Mouse (Mus musculus) embryonic fibroblast, embryonic 13.5 days (primary cell): ENCODE measurements around the gene Hadh. TPM values are rescaled to one million over a fixed set of nuclear protein-coding genes. Genes with fewer than 3 reads are reported as not detected.

ENCODE experiments used
- H3K27ac ChIP-seq: 2 replicates; pipeline ENCODE4 v1.5.1; 2012; ENCODE audit warnings: low read length, control low read depth, inconsistent platforms; ENCODE audit not compliant: insufficient read depth
- H3K4me1 ChIP-seq: 2 replicates; pipeline ENCODE4 v1.6.1; 2011; ENCODE audit warnings: low read length; ENCODE audit not compliant: control insufficient read depth, insufficient read depth
- H3K4me3 ChIP-seq: 2 replicates; pipeline ENCODE4 v1.5.1; 2011; ENCODE audit warnings: mild to moderate bottlenecking, control low read depth, low read length; ENCODE audit not compliant: insufficient read depth
- CTCF ChIP-seq: IDR thresholded peaks from 2 replicates; pipeline ENCODE4 v1.5.1; 2011; ENCODE audit warnings: mild to moderate bottlenecking, control low read depth, low read length, moderate library complexity, borderline replicate concordance; ENCODE audit not compliant: insufficient read depth
- POLR2A ChIP-seq: IDR thresholded peaks from 2 replicates; pipeline ENCODE4 v1.6.1; 2011; ENCODE audit warnings: low read depth, mild to moderate bottlenecking, control low read depth, low read length, moderate library complexity
- polyA plus RNA-seq: library from polyadenylated mRNA; stranded (reverse); fragments of >200 nt; gene quantifications from 2 replicates; pipeline ENCODE4 v1.2.4, GENCODE M21; 2011; ENCODE audit warnings: low read depth; ENCODE audit not compliant: missing spikeins, insufficient read length

Hadh gene
- polyA plus RNA-seq, 1 experiment = 69.1 TPM

GRCm38 (mm10) chr3:131255399-131255981 is 16.4 kb downstream of the Hadh start:
- H3K4me3 ChIP-seq = no peak overlapping the region
- peaks cover 4% of the 10 kb centered on the region for H3K4me1 ChIP-seq
- H3K27ac ChIP-seq = no peak overlapping the region
- TF ChIP-seq CTCF (no peak), POLR2A (no peak)

GRCm38 (mm10) chr3:131254991-131255390 is 16.9 kb downstream of the Hadh start:
- H3K4me3 ChIP-seq = no peak overlapping the region
- H3K27ac ChIP-seq = no peak overlapping the region
- H3K4me1 ChIP-seq = peaks cover 4% of the 10 kb centered on the region
- TF ChIP-seq CTCF = no peak
- TF ChIP-seq POLR2A = no peak

DNA sequence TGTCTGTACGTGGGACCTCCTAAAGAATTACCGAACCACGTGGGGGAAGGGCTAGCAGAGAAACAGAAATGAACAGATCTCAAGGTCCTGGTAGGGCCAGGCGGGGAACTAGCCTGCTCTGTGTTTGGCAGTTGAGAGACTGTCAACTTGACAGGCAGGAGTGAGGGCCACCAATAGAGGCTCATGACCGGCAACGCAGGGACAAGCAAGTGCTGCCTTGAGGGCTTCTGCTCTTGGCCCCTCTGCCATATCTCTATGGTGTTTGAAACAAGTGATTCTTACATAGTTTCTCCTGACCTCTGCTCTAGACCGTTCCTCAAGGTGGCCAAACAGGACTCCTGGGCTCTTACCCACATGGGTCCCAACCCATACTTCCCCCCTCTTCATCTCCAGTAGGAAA is 20.3 kb downstream of the Hadh start:
- Histone ChIP-seq H3K27ac (no peak overlapping the region), H3K4me3 (no peak overlapping the region), H3K4me1 (no peaks in the 10 kb centered on the region)
- no peak for TF ChIP-seq POLR2A

DNA sequence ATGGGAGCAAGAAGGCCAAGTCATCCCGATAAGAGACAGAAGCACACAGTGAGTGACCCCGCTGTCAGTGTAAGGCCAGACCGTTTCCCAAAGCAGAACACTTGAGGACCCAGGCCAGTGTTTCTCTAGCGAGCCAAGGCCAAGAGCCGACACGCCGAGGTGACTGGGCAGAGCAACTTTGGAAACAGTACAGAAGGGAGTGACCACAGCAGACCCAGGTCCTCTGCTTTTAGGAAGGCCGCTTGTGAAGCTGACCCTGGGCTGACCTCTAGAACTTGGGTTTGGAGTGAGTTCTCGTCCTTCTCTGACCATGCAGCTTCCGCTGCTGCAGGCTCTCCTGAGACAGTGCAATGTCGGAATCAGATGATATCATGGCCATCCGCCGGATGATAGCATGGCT is 20.9 kb downstream of the Hadh start:
- no peaks in the 10 kb centered on the region for H3K4me1 ChIP-seq
- no peak overlapping the region for H3K27ac ChIP-seq
- TF ChIP-seq POLR2A = no peak
- no peak for TF ChIP-seq CTCF
- H3K4me3 ChIP-seq = no peak overlapping the region

- TF ChIP-seq CTCF = no peak
- no peak for TF ChIP-seq POLR2A
- Histone ChIP-seq H3K4me3 (no peak overlapping the region), H3K27ac (no peak overlapping the region), H3K4me1 (no peaks in the 10 kb centered on the region)
These were observed 21.6 kb downstream of the Hadh start for GRCm38 (mm10) chr3:131250283-131250682.

DNA sequence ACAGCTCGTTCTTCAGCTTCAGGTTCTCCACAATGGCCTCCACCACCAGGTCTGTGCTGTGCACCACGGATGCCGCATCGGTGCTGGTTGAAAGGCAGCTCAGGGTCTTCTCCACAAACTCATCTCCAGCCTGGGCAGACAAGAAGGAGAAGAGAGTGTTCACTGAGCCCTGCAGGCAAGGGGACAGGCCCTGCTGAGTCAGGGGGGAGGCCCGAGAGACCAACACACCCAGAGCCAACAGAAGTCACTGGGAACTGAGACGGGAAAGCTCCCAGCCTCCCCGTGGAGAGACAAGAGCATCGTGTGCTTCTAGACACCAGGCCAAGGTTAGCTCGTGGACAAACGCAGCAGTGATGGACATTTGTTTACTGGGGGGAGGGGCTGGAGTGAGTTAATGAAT is 23.5 kb downstream of the Hadh start:
- no peak overlapping the region for H3K4me3 ChIP-seq
- TF ChIP-seq CTCF (no peak), POLR2A (no peak)
- H3K4me1 ChIP-seq = no peaks in the 10 kb centered on the region
- H3K27ac ChIP-seq = no peak overlapping the region

GRCm38 (mm10) chr3:131247851-131248250 is 24.1 kb downstream of the Hadh start:
- Histone ChIP-seq H3K4me3 (no peak overlapping the region), H3K4me1 (no peaks in the 10 kb centered on the region), H3K27ac (no peak overlapping the region)
- TF ChIP-seq CTCF (no peak), POLR2A (no peak)

DNA sequence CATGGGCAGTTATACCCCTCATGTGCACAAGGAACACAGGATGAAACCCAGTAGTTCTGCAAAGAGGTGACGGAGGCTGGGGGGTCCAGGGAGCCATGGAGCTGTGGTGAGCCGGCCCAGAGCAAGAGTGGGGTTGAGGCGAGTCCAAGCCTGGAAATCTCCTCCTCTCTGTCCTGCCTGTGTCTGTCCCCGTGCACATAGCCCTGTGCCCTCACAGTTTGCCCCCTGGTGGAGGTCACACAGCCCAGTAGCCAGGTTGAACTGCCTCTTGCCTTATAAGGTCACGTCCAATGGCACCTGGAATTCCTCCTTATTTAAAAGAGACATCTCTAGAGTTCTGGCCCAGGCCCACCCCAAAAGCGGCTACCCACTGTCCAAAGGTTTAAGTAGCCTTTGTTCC is 24.5 kb downstream of the Hadh start:
- H3K27ac ChIP-seq = no peak overlapping the region
- no peaks in the 10 kb centered on the region for H3K4me1 ChIP-seq
- no peak overlapping the region for H3K4me3 ChIP-seq
- TF ChIP-seq POLR2A (no peak), CTCF (no peak)

DNA sequence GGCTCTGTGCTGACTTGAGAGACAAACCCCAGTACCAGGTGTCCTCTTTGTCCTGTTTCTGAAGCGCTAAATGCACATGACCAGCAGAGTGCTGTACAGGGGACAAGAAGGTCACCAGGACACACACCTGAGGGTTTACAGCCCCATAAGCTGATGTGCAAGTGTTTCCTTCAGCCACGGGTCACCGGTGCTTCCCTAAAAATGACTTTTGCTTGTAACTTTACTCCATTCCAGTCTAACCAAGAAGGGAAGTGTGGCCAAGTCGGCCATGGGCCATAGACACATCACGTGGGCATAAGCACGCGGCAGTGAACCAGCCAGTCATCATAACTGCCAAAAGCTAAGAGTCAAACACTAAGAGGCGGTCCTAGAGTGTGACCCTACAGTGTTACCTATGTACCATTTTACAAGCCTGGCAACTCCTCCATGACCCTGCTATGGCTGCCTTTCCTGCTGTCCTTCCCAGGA is 25.3 kb downstream of the Hadh start:
- Histone ChIP-seq H3K4me3 (no peak overlapping the region), H3K27ac (no peak overlapping the region), H3K4me1 (no peaks in the 10 kb centered on the region)
- TF ChIP-seq POLR2A (no peak), CTCF (no peak)

DNA sequence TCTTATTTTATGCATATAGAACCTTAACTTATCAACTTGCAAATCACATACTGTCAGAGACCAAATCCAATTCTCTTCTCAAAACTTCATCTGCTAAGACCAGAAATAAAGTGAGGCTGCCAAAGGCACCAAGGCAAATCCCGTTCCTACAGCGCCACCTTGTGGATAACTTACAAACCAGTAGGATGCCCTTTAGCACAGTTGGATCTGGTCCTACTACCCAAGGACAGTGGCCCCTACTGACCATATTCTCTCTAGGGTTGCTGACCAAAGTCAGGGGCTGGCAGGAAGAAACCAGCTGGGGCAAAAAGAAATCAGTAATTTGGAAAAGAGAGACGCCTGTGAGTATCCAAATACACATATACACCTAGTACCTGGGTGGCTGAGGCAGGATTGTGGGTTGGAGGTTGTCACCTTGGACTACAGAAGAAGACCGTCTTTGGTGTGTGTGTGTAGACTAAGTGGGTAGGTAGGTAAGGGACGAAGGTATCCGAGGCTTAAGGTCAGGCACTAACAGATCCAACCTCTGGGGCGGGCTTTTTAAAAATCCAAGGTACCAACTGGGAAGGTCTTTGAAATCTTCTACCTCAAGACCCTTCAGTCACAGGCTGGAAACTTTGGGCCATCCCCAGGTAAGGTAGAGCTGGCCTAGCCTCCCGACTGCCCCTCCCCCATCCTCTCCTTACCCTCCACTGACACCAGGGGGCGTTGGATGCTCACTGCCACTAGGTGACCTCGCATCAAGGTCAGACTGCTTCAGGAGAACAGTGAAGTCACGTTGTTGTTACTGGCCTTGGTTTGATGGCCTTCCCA is 25.9 kb downstream of the Hadh start:
- Histone ChIP-seq H3K4me1 (no peaks in the 10 kb centered on the region), H3K27ac (no peak overlapping the region), H3K4me3 (no peak overlapping the region)
- TF ChIP-seq CTCF (peak; percentile 92), POLR2A (no peak)
